Mouse (Mus musculus): ENCODE measurements around the gene Plvap.

GRCm38 (mm10) chr8:71507589-71508104 lies 3.9 kb downstream of the Plvap start:
- TF ChIP-seq TAL1 (IDR thresholded peaks at IDR 0.05; ENCODE audit: low read length) (no peak), GATA1 (IDR thresholded peaks at IDR 0.05; ENCODE audit: low read length) (no peak)

All from erythroblast, embryonic 14.5 days (primary cell).